ENCODE assay signal across 10 mouse cellular contexts in genomic region chrX:140511687-140512651, GRCm38 (mm10). TPM values are rescaled to one million over a fixed set of nuclear protein-coding genes. Genes with fewer than 3 reads are reported as not detected.
DNase-seq lines count a peak whose midpoint lies in the region; ATAC-seq and TF ChIP-seq lines count a peak whose summit lies in the region.
"Had no signal": no experiment of that assay in that cellular context is flagged by ENCODE, and none has a peak within 500 bp of the region (broad histone marks: within the 10 kb centered on the region; RNA-seq: fewer than 3 reads in every experiment).

No protein-coding gene starts in this region.

- DNase-seq in embryo, embryonic 10 days (ENCODE audit: low spot score), result peak; percentile 16
- DNase-seq in embryo, embryonic 11 days, result no peak
- no peak for DNase-seq in kidney, adult 18-20 months
- DNase-seq in testis, postnatal 10 days (ENCODE audit: low spot score), result no peak
- DNase-seq in thymus, postnatal 25 days, result no peak
- no peak for DNase-seq in urinary bladder, postnatal 10 days (ENCODE audit: low spot score)

- no peak overlapping the region for H3K9ac ChIP-seq in kidney, embryonic 16.5 days (replicated peaks; ENCODE audit: low read length)
- H3K9ac ChIP-seq: neural tube, embryonic 15.5 days had no signal

- no peak for TF ChIP-seq POLR2A in testis, adult 2 months (IDR thresholded peaks at IDR 0.05; ENCODE audit: control insufficient read depth, low read depth, low read length)

- H3K4me2 ChIP-seq in kidney, embryonic 16.5 days (replicated peaks; ENCODE audit: low read depth, low read length), result peak overlapping the region; percentile 49

- H3K4me1 ChIP-seq in kidney, embryonic 16.5 days (ENCODE audit: insufficient read depth, low read length), result peaks cover 12% of the 10 kb centered on the region; the same call in 1 of the 2 replicates
- peaks cover 4% of the 10 kb centered on the region; the same call in 1 of the 2 replicates for H3K4me1 ChIP-seq in testis, adult 2 months (ENCODE audit: control insufficient read depth, insufficient read depth, low read length)

- H3K27me3 ChIP-seq in kidney, embryonic 16.5 days (ENCODE audit: insufficient read depth, low read length), result peaks cover 20% of the 10 kb centered on the region; the same call in 1 of the 2 replicates
- no peaks in the 10 kb centered on the region for H3K27me3 ChIP-seq in testis, adult 2 months (ENCODE audit: control insufficient read depth, insufficient read depth, low read length)

- WGBS in kidney, embryonic 16.5 days, result 56% methylated on average over 7 of the region's 7 CpGs

- ATAC-seq in kidney, embryonic 16.5 days (ENCODE audit: low FRiP score, low TSS enrichment), result no peak

- H3K36me3 ChIP-seq in kidney, embryonic 16.5 days (ENCODE audit: insufficient read depth, low read length), result no peaks in the 10 kb centered on the region
- no peaks in the 10 kb centered on the region for H3K36me3 ChIP-seq in testis, adult 2 months (ENCODE audit: control insufficient read depth, insufficient read depth, low read length)
- H3K36me3 ChIP-seq: heart, embryonic 15.5 days; neural tube, embryonic 15.5 days had no signal

- H3K9me3 ChIP-seq in kidney, embryonic 16.5 days (ENCODE audit: low read length), result no peaks in the 10 kb centered on the region
- H3K9me3 ChIP-seq: heart, embryonic 15.5 days; neural tube, embryonic 15.5 days had no signal

- no peak for TF ChIP-seq CTCF in testis, adult 2 months (IDR thresholded peaks at IDR 0.05; ENCODE audit: control insufficient read depth, insufficient read depth, insufficient replicate concordance, low read depth, low read length)

- no peak overlapping the region for H3K4me3 ChIP-seq in kidney, embryonic 16.5 days (ENCODE audit: low read length)
- no peak overlapping the region for H3K4me3 ChIP-seq in testis, adult 2 months (ENCODE audit: control insufficient read depth, low read depth, low read length)
- H3K4me3 ChIP-seq: neural tube, embryonic 15.5 days had no signal

- H3K27ac ChIP-seq in kidney, embryonic 16.5 days (ENCODE audit: low read length), result no peak overlapping the region
- H3K27ac ChIP-seq in testis, adult 2 months (ENCODE audit: control insufficient read depth, insufficient read depth, low read depth, low read length), result peak overlapping the region; percentile 42; the same call in 1 of the 2 replicates
- H3K27ac ChIP-seq: heart, embryonic 15.5 days; neural tube, embryonic 15.5 days had no signal

RNA-seq across cellular contexts. Expression of gene Prps1, which starts 55.6 kb away (rescaled TPM):
- 45.3 and 45.8 TPM in 2 replicates for polyA plus RNA-seq in kidney, embryonic 16.5 days (2015; fragmentation: Nextera tagmentation; extraction: Ambion mirVana)
- polyA plus RNA-seq in testis, adult 2 months (2012; rRNA removed), result 6.0 and 9.0 TPM in 2 replicates
